28 mouse cellular contexts compared by ENCODE assay signal in the genomic region with DNA sequence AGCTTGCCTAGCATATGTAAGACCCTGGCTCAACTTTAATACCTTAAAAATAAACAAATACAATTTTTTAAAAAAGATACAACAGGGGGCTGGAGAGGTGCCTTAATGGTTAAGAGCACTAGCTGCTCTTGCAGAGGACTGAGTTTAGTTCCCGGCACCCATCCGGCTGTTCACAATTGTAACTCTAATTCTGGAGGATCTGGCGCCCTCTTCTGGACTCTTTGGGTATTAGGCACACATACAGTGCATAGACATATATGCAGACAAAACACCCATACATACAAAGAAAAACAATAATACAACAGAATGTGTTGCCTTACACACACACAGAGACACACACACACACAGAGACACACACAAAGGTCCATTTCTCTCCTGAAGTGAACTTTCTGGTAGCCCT.
A peak's percentile ranks its signal among the peaks of the same experiment; 100 is the strongest.
DNase-seq lines count a peak whose midpoint lies in the region; ATAC-seq and TF ChIP-seq lines count a peak whose summit lies in the region.
"Had no signal": no experiment of that assay in that cellular context is flagged by ENCODE, and none has a peak within 500 bp of the region (broad histone marks: within the 10 kb centered on the region; RNA-seq: fewer than 3 reads in every experiment).

No protein-coding gene starts in this region.

- no peak overlapping the region for H3K27ac ChIP-seq in intestine, postnatal 0 days (ENCODE audit: low read depth, low read length)
- no peak overlapping the region for H3K27ac ChIP-seq in intestine, embryonic 16.5 days (ENCODE audit: low read length)
- H3K27ac ChIP-seq in lung, embryonic 14.5 days (ENCODE audit: low read depth), result no peak overlapping the region
- no peak overlapping the region for H3K27ac ChIP-seq in MEL (ENCODE audit: control insufficient read depth, low read depth, low read length)
- H3K27ac ChIP-seq: embryonic facial prominence, embryonic 13.5 days; forebrain, embryonic 13.5 days; heart, embryonic 13.5 days; midbrain, embryonic 13.5 days; neural tube, embryonic 12.5 days had no signal

- no peak overlapping the region for H3K9ac ChIP-seq in intestine, postnatal 0 days (ENCODE audit: low read depth, low read length)
- no peak overlapping the region for H3K9ac ChIP-seq in intestine, embryonic 16.5 days (ENCODE audit: low read depth, low read length)
- no peak overlapping the region for H3K9ac ChIP-seq in lung, embryonic 14.5 days
- no peak overlapping the region for H3K9ac ChIP-seq in MEL (ENCODE audit: control insufficient read depth, low read depth, low read length, poor library complexity, severe bottlenecking)
- H3K9ac ChIP-seq: embryonic facial prominence, embryonic 13.5 days; forebrain, embryonic 13.5 days; heart, embryonic 13.5 days; midbrain, embryonic 13.5 days; neural tube, embryonic 12.5 days had no signal

- WGBS in intestine, postnatal 0 days, result 96% methylated on average over 3 of the region's 3 CpGs
- WGBS in intestine, embryonic 16.5 days, result 90% methylated on average over 3 of the region's 3 CpGs
- WGBS in lung, embryonic 14.5 days, result 87% methylated on average over 3 of the region's 3 CpGs

- peaks cover 14% of the 10 kb centered on the region; the same call in 1 of the 2 replicates for H3K36me3 ChIP-seq in intestine, postnatal 0 days (ENCODE audit: control insufficient read depth, insufficient read depth)
- 0 out of 2 replicates have a peak, but pooled peaks cover 4% of the 10 kb centered on the region for H3K36me3 ChIP-seq in intestine, embryonic 16.5 days (ENCODE audit: control insufficient read depth, insufficient read depth, low read length)
- H3K36me3 ChIP-seq in lung, embryonic 14.5 days (ENCODE audit: insufficient read depth), result peaks cover 12% of the 10 kb centered on the region; the same call in 1 of the 2 replicates
- no peaks in the 10 kb centered on the region for H3K36me3 ChIP-seq in MEL (ENCODE audit: control insufficient read depth in 1 of 2, insufficient read depth in 2 of 2, low read length in 2 of 2)

- H3K4me2 ChIP-seq in intestine, postnatal 0 days (replicated peaks; ENCODE audit: low read depth), result no peak overlapping the region
- H3K4me2 ChIP-seq in intestine, embryonic 16.5 days (ENCODE audit: low read depth, low read length), result no peak overlapping the region
- H3K4me2 ChIP-seq in lung, embryonic 14.5 days, result no peak overlapping the region
- H3K4me2 ChIP-seq: embryonic facial prominence, embryonic 13.5 days; forebrain, embryonic 13.5 days; heart, embryonic 13.5 days; midbrain, embryonic 13.5 days; neural tube, embryonic 12.5 days had no signal

- H3K27me3 ChIP-seq in intestine, postnatal 0 days (replicated peaks; ENCODE audit: control insufficient read depth, insufficient read depth, low read length), result no peaks in the 10 kb centered on the region
- H3K27me3 ChIP-seq in intestine, embryonic 16.5 days (replicated peaks; ENCODE audit: control insufficient read depth, insufficient read depth, low read length), result no peaks in the 10 kb centered on the region
- no peaks in the 10 kb centered on the region for H3K27me3 ChIP-seq in lung, embryonic 14.5 days (ENCODE audit: insufficient read depth, low read length)
- no peaks in the 10 kb centered on the region for H3K27me3 ChIP-seq in MEL (ENCODE audit: control insufficient read depth in 1 of 2, insufficient read depth in 2 of 2, low read length in 2 of 2)
- H3K27me3 ChIP-seq: embryonic facial prominence, embryonic 13.5 days; forebrain, embryonic 13.5 days; midbrain, embryonic 13.5 days; neural tube, embryonic 12.5 days had no signal

- ATAC-seq in intestine, postnatal 0 days, result no peak
- ATAC-seq in intestine, embryonic 16.5 days, result no peak
- no peak for ATAC-seq in lung, embryonic 14.5 days (ENCODE audit: insufficient read depth)
- ATAC-seq: forebrain, embryonic 13.5 days; inflammation-experienced regulatory T-cells, adult 6 months; midbrain, embryonic 13.5 days had no signal

- no peak for TF ChIP-seq EP300 in MEL (IDR thresholded peaks at IDR 0.05; ENCODE audit: low read depth in 1 of 2, low read length in 2 of 2)

- peak; percentile 49 for TF ChIP-seq CTCF in intestine, postnatal 0 days (IDR thresholded peaks at IDR 0.05; ENCODE audit: low read depth)
- TF ChIP-seq CTCF in lung, embryonic 14.5 days (IDR thresholded peaks at IDR 0.05; ENCODE audit: low read depth), result peak; percentile 37
- TF ChIP-seq CTCF in MEL (IDR thresholded peaks at IDR 0.05 in 2 of 3, conservative IDR thresholded peaks at IDR 0.05 in 1 of 3; ENCODE audit: control insufficient read depth in 1 of 3, insufficient read depth in 1 of 3, low read depth in 2 of 3, low read length in 3 of 3, poor library complexity in 1 of 3, severe bottlenecking in 1 of 3), result peak in 1 of 3 experiments; percentile 12; a peak in 1 of 6 replicates

- no peak overlapping the region for H3K4me3 ChIP-seq in intestine, postnatal 0 days (ENCODE audit: low read depth, low read length)
- no peak overlapping the region for H3K4me3 ChIP-seq in intestine, embryonic 16.5 days (ENCODE audit: low read length)
- H3K4me3 ChIP-seq in lung, embryonic 14.5 days (ENCODE audit: low read depth, low read length), result no peak overlapping the region
- no peak overlapping the region for H3K4me3 ChIP-seq in MEL (ENCODE audit: control insufficient read depth in 1 of 2, insufficient read depth in 1 of 2, low read depth in 2 of 2, low read length in 2 of 2)
- H3K4me3 ChIP-seq: embryonic facial prominence, embryonic 13.5 days; erythroblast, embryonic 14.5 days; forebrain, embryonic 13.5 days; heart, embryonic 13.5 days; megakaryocyte, embryonic 14.5 days; midbrain, embryonic 13.5 days; neural tube, embryonic 12.5 days had no signal

- no peaks in the 10 kb centered on the region for H3K79me2 ChIP-seq in MEL (ENCODE audit: control insufficient read depth, insufficient read depth, low read length, poor library complexity)

- TF ChIP-seq RAD21 in MEL (IDR thresholded peaks at IDR 0.05; ENCODE audit: low read depth, low read length), result peak; percentile 14

- H3K9me3 ChIP-seq in intestine, postnatal 0 days (ENCODE audit: control insufficient read depth), result no peaks in the 10 kb centered on the region
- no peaks in the 10 kb centered on the region for H3K9me3 ChIP-seq in intestine, embryonic 16.5 days (ENCODE audit: control insufficient read depth, low read length)
- H3K9me3 ChIP-seq in lung, embryonic 14.5 days (ENCODE audit: low read depth, low read length), result no peaks in the 10 kb centered on the region
- no peaks in the 10 kb centered on the region for H3K9me3 ChIP-seq in MEL (replicated peaks; ENCODE audit: insufficient read depth, low read length)
- H3K9me3 ChIP-seq: heart, embryonic 13.5 days had no signal

- H3K4me1 ChIP-seq in intestine, postnatal 0 days (replicated peaks; ENCODE audit: control insufficient read depth, insufficient read depth, low read length), result no peaks in the 10 kb centered on the region; the same call in 1 of the 2 replicates
- peaks cover 12% of the 10 kb centered on the region for H3K4me1 ChIP-seq in intestine, embryonic 16.5 days (ENCODE audit: control insufficient read depth, insufficient read depth, low read length)
- H3K4me1 ChIP-seq in lung, embryonic 14.5 days (ENCODE audit: insufficient read depth), result peaks cover under 1% of the 10 kb centered on the region; the same call in 1 of the 2 replicates
- no peaks in the 10 kb centered on the region for H3K4me1 ChIP-seq in MEL (ENCODE audit: control insufficient read depth in 1 of 2, insufficient read depth in 2 of 2, low read length in 2 of 2)

- no peak for TF ChIP-seq POLR2A in MEL (IDR thresholded peaks at IDR 0.05; ENCODE audit: control insufficient read depth in 1 of 2, insufficient read depth in 1 of 2, low read depth in 1 of 2, low read length in 2 of 2, poor library complexity in 1 of 2)

- no peak for DNase-seq in lung, embryonic 14.5 days
- DNase-seq in lung, adult 18-20 months, result no peak
- DNase-seq in MEL (ENCODE audit: low read depth, low spot score), result peak; percentile 20
- peak; percentile 21 for DNase-seq in induced T-regulatory cell, adult 2 months (ENCODE audit: low read depth)
- DNase-seq in adrenal gland, adult 18-20 months (ENCODE audit: low spot score in 2 of 2), result no peak
- DNase-seq: adrenal gland, adult 8-10 months; B cell, adult 2 months; cerebellum, adult 8-10 months; cerebellum, postnatal 36 days; embryo, embryonic 11 days; gastrocnemius, postnatal 10 days; heart, adult 11 months; heart, postnatal 14 days; kidney, adult 9 months; kidney, postnatal 25 days; retina, postnatal 1 day; right cerebral cortex, postnatal 25 days; thymus, postnatal 25 days had no signal

TF ChIP-seq in MEL, 35 proteins besides CTCF, POLR2A, EP300 and RAD21:
- TF ChIP-seq MAX (IDR thresholded peaks at IDR 0.05; ENCODE audit: low read length) (no peak), ZMIZ1 (IDR thresholded peaks at IDR 0.05; ENCODE audit: low read depth, low read length) (no peak), NRF1 (IDR thresholded peaks at IDR 0.05; ENCODE audit: insufficient read depth, low read depth, low read length, poor library complexity, severe bottlenecking) (no peak)

Comparison
In these comparisons a context has a peak if more than half of its experiments do, and no peak if none do; other contexts are left out.
1. DNase-seq: peak in MEL (single experiment) and induced T-regulatory cell, adult 2 months (single experiment); none in lung, embryonic 14.5 days (single experiment), lung, adult 18-20 months (0 of 2) and adrenal gland, adult 18-20 months (0 of 2).